Mouse (Mus musculus): ENCODE results near the gene Lama2.
"Not testable (repeated sequence)": the region's sequence is repeated elsewhere in the genome, so short reads cannot be mapped to it uniquely, and the experiment has no call there.

Gene Lama2

GRCm38 (mm10) chr10:27022707-27023106 lies 596.9 kb downstream of the Lama2 start:
- no peak for DNase-seq (ENCODE audit: low spot score in 2 of 2)

DNA sequence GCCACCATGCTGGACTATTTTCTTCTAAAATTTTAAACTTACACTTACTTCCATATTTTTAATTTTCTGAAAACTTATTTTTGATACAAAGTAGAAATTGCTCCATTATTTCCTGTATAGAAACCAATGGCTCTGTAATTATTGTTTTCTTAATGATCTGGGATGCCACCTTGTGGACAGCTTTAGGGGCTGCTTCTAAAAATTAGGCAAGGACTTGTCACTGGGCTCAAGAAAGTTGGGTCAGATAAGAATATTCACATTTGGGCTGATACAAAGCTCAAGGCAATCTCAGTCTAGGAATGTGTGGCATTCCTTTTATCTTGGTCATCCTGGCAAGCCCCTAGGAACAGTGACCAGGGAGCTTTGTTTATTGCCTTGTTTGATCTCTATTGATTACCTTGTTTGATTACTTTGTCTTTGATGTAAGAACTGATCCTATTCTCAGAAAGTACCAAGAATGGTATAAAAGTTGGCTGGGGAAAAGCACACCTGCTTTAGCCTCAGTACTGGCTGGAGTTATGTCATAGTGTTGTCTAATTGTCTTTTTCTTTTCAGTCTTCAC lies 606.7 kb downstream of the Lama2 start:
- DNase-seq (ENCODE audit: low spot score in 2 of 2): no peak

GRCm38 (mm10) chr10:27007364-27007763 lies 612.2 kb downstream of the Lama2 start:
- DNase-seq (ENCODE audit: low spot score in 2 of 2): no peak

DNA sequence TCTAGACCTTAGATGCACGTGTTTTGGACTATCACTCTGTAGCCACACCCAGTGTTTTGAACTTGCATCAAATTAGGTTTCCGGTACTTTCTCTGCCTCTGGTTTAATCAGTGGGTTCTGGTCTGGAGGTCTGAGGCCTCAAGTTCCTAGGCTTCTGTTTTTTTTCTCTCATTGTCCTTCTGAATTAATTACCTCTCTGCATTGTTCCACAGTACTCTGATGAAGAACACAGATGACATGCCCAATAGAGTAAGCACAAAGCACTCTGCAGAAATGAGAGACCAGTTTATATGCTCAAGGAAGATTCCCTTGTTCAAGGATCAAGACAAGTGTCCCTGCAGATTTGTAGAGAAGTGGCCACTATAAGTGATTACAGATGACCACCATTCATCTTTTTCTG lies 613.8 kb downstream of the Lama2 start:
- DNase-seq (ENCODE audit: low spot score in 2 of 2): no peak

DNA sequence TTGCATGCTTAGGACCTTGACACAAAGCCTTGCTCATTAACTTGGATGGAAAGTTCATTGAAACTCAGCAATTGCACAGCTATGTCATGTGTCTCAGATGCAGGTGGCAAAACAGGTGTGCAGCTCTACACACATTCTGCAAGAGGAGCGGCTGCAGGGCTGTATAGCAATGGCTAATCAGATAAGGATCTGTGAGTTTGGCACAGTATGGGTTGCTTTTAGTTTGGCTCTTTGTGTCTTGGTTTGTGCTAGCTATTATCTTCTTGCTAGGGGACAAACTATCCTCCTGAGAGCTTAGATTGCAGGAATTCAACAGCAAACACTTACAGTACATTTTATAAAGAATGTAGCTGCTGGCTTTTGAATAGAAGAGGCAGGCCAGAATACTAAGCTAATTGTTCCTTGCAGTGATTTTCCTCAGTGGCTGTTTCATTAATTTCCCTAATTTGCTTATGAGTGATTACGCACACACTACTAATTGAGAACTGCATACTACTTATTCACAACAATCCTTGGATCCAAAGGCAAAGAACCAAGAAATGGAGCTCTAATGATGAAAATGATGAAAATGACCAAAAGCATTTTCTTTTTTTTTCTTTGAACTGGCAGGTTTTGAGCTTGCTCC lies 617.9 kb downstream of the Lama2 start:
- no peak for DNase-seq (ENCODE audit: low spot score in 2 of 2)

DNA sequence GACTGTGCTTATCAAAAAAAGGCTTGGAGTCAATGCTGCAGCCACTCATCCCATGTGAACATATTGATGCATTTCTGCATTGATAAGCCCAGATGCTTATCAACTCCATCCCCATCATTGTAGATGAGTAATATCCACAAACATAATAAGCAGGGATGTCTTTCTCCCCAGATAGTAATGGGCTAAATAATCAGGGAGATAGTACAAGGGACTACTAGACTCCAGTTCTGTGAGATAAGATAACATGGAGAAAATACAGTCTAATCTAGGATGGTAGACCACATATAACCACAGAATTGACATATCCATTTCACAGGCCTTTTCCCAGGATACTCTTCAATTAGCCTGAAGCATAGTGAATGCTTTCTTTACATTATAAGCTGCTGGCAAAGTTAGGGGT lies 622.9 kb downstream of the Lama2 start:
- DNase-seq (ENCODE audit: low spot score in 2 of 2): no peak

- no peak for DNase-seq (ENCODE audit: low spot score in 2 of 2)
Observed at GRCm38 (mm10) chr10:26995987-26996386, 623.6 kb downstream of the Lama2 start.

DNA sequence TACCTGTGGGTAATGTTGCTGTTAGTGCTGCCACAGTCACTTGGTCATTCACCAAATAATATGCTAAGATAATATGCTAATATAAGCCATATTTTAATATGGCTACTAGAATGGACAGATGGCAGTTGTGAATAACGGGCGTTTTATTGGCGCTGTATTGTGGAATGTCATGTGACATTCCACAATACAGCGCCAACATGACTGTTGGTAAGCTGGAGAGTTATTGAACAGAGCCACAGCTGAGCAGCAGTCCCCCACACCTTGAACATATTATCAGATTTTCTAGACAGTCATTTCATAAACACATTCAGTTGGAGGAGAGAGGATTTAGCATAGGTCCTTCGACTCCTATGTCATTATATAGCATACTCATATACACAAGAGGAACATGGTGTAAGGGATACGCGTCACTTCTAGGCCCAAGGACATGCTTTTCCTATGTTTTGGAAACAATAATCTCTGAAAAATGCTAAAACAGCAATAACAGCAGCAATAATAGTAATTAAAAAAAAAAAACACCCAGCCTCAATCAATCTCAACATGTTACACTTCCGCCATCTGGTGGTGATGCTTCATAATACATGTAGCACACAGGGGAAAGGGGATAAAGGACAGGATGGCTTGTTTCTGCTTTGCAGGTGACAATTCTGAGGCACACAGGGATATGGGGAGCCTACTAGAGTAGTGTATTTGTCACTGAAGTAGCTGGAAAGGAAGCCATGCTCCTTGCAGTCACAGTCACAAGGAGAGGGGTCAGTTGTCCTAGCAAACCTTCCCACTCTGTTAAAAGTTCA lies 624.2 kb downstream of the Lama2 start:
- peak in 1 of 2 experiments; percentile 45 for DNase-seq (ENCODE audit: low spot score in 2 of 2)

DNA sequence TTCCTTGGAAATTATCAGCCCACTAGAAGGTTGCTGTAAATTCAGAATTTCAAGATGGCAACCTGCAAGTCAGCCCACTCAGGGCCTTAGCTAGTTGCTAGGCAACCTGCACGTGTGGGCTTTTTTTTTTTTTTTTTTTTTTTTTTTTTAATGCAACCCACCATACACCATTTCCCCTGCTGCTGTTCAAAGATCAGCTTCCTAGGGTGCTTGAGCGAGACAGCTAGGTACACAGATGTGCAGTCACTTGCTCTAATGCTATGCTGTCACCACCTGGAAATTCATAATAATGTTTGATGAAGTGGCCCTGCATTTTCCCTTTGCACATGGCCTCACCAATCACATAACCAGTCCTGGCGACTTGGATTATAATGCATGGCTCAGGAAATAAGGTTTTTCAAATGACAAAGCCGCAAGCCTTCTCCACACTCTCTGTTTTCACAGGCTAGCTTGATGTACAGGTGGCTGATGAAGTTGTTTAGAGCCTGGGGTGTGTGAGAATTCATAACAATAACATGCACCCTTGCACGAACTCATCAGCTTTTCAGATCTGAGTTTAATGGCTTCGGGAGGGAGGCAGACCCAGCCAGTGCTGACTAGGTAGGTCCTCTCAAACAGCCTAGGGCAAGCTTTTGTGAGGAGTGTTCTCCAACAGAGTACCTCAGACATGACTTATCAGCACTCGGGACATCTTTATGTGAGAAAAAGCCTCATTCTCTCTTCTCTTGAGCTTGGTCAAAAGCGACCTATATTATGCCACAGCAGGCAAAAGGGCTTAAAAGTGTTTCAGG lies 625.4 kb downstream of the Lama2 start:
- no peak for DNase-seq (ENCODE audit: low spot score in 2 of 2)

DNA sequence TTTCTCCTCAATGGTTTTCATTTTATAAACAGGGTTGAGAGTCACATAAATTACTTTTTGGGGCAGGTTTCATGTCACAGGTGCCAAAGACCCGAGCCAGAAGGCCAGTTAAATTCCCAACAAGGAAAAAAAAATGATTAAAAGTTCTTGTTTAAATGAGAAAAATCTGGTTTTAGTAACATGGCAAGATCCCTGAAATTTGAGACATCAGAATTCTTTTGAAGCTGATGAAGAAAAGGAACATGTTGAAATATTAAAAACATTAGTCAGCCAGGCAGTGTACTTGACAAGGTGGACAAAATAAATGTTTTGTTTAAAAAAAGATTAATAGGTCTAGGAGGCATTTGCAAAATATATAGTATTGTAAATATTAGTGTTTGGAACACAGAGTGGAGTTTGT lies 634.1 kb downstream of the Lama2 start:
- no peak for DNase-seq (ENCODE audit: low spot score in 2 of 2)

DNA sequence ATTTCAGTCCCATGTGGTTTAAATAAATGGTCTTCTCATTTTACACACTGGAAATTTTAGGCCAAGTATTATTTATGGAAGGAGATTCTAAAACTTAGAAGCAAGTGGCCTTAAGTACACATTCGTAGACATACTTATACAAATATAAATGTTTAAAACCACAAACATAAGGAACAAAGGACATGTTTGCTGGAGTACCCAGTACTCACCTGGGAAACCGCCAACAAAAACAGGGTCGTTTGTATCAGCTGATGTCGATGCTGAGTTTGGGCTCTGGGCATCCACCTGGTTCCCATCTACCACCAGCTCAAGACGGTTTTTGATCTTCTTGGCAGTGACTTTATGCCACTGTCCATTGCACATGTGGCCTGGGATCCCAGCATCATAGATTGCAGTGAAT lies 635.5 kb downstream of the Lama2 start:
- DNase-seq (ENCODE audit: low spot score in 2 of 2): not testable (repeated sequence)

DNA sequence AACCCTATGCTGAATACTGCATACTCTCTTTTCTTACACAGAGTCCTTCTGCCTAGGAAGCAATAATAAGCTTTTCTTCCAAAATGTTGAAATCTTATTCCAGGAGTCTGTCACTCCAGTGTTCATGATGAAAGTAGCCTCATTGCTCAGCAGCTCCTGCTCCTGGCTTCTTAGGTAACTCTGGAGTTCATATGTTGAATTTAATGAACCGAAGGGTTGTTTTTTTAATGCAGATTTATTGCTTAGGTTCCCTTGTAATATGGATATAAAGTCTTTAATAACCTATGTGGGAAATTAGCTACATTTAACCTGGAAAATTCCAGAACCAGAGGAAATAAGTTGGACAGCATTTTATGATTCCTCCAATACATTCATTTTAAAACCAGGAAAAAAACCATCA lies 636.0 kb downstream of the Lama2 start:
- DNase-seq (ENCODE audit: low spot score in 2 of 2): no peak

DNA sequence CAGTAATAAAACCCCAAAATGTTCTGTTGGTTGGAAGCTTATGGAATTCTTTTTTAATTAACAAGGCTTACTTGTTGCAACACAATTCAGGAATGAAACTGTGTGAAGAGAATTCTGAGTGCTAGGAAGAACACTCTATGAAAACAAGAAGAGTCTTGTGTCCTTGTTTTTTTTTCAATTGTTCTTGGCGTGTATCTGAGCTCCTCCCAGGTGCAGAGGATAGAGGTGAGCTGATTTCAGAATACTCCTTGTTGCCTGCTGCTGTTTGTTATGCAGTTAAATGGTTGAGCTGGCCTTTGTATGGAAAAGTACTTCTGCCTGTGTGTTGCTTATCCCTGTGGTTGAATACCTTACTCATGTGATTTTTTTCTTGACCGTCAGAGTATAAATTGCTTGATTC lies 636.9 kb downstream of the Lama2 start:
- DNase-seq (ENCODE audit: low spot score in 2 of 2): no peak

GRCm38 (mm10) chr10:26975372-26975771 lies 644.2 kb downstream of the Lama2 start:
- no peak for DNase-seq (ENCODE audit: low spot score in 2 of 2)

- no peak for DNase-seq (ENCODE audit: low spot score in 2 of 2)
Observed at GRCm38 (mm10) chr10:26974224-26974623, 645.3 kb downstream of the Lama2 start.

GRCm38 (mm10) chr10:26973575-26973974 lies 646.0 kb downstream of the Lama2 start:
- DNase-seq (ENCODE audit: low spot score in 2 of 2): no peak

DNA sequence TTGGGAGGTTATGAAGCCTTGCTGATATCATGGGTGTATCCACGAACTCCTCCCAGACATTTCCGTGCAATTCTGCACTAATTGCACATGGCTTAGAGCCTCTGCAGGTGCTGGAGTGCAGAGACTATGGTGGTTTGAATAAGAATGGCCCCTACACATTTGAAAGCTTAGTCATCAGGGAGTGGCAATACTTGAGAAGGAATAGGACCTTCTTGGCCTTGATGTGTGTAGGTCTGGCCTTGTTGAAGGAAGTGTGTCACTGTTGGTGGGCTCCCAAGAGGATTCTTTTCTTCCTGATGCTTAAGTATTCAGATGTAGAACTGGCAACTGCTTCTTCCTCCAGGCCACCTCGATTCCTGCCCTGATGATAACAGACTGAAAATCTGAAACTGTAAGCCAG lies 661.0 kb downstream of the Lama2 start:
- no peak for DNase-seq (ENCODE audit: low spot score in 2 of 2)

GRCm38 (mm10) chr10:26950448-26950847 lies 669.1 kb downstream of the Lama2 start:
- no peak for DNase-seq (ENCODE audit: low spot score in 2 of 2)

- DNase-seq (ENCODE audit: low spot score in 2 of 2): no peak
Observed at GRCm38 (mm10) chr10:26949667-26950066, 669.9 kb downstream of the Lama2 start.

- no peak for DNase-seq (ENCODE audit: low spot score in 2 of 2)
Observed at GRCm38 (mm10) chr10:26948331-26948730, 671.2 kb downstream of the Lama2 start.

DNA sequence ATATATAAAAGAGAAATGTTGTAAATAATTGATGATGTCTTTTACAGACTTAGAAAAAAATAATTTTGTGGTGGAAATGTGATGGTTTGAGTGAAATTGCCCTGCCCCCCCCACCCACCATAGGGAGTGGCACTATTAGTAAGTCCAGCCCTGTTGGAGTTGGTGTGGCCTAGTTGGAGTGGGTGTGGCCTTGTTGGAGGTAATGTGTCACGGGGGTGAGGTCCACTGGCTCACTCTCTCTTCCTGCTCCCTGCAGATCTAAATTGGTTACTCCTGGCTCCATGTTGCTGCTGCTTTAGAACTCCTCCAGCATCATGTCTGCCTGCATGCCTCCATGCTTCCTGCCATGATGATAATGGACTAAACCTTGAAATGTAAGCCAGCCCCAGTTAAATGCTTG lies 680.0 kb downstream of the Lama2 start:
- no peak for DNase-seq (ENCODE audit: low spot score in 2 of 2)

DNA sequence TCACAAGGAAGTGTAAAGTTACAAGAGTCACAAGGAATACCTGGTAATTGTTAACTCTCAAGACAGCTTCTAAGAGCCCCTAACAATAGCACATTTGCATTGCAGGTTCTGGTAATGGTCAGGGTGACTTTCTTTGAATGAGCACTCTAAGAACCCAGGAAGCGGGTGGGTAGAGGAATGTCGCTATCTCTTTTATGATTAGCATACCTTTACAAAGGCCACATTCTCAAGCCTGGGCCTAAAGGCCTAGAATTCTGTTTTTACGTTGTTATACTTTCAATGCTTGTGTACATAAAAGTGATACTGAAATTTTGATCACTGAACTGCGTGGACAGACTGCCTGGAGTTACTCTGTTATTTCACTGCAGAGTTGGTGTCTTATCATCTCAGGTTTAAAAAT lies 681.1 kb downstream of the Lama2 start:
- DNase-seq (ENCODE audit: low spot score in 2 of 2): not testable (repeated sequence)
